Mouse (Mus musculus) c-Kit-positive CD71-negative TER-119-negative erythroid progenitor cells, embryonic 14.5 days (primary cell): ENCODE data around the gene Iqck.

ENCODE experiments used
- DNase-seq: peaks from one replicate; pipeline ENCODE4 v3.0.0-alpha.2; 2013; ENCODE audit warnings: low read depth

Gene Iqck

DNA sequence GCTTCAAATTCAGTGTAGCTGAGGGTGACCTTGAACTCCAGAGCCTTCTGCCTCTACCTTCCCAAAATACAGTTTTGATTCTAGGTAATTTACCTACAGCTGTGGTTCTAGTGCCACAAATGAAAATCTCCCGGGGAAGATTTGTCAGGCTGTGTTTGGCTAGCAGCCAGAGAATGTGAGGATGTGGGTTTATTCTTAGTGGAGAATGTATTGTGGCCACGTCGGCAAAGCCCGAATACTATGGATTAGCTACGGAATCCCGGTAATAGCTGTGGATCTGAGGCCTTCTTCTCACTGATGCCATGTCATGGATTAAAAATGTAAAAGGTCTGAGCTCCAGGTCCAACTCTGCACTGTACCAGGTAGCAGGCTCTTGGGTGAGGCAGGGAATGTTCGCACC lies 94.2 kb downstream of the Iqck start:
- no peak for DNase-seq

- no peak for DNase-seq
Observed at GRCm38 (mm10) chr7:118953626-118954282, 98.2 kb downstream of the Iqck start.

DNA sequence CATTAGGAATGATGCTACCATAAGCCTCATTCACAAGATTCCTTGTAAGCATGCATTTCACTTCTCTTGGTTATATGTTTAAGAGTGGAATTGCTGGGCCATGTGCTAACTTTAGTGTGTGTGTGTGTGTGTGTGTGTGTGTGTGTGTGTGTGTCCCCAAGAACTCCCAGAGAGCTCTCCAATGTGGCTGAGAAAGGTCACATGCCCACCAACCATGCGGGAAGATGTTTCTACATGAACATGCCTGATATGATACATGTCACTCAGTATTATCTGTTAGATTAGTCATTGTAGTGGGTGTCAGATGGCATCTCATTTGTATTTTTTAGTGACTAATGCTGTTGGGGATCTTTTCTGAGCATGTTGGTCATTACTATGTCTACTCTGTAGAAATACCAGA lies 99.4 kb downstream of the Iqck start:
- no peak for DNase-seq

- no peak for DNase-seq
Observed at GRCm38 (mm10) chr7:118956616-118957246, 101.2 kb downstream of the Iqck start.

GRCm38 (mm10) chr7:118959209-118959608 lies 103.7 kb downstream of the Iqck start:
- DNase-seq = no peak

DNA sequence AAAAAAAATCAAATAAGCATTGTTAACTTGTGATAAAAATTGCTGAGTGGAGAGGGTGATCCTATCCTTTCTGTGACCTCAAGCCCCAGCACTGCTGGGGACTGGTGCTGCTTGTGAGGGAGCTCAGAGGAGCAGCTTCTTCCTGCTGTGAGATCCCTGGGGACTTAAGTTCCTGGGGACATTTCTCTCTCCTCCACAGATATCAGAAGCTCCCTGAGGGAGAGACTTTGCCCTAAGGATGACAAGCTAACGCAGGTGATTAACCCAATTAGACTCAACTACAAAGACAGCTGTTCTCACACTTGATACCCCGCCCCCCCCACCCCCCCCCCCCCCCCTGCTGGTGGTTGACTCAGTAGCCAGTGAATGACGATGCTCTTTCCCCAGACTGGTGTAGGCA lies 109.2 kb downstream of the Iqck start:
- DNase-seq = no peak

GRCm38 (mm10) chr7:118965198-118965597 lies 109.6 kb downstream of the Iqck start:
- no peak for DNase-seq

DNA sequence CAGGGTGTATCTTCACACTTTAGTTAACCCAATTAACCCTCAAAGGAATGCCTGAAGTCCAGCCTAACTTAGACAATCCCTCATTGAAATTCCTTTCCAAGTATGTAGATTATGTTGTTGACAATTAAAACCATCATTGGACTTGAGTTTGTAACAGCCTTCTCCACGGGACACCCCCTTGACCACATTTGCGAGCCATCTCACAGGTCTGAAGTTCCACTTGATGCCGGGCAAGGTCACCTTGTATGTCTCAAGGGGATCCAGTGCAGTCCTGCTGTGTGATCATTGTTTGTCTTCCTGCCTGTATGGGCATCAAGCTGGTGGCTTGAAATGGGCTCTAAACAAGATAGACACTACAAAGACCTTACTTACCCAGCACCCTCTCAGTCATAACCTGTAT lies 113.3 kb downstream of the Iqck start:
- DNase-seq = no peak

- no peak for DNase-seq
Observed at GRCm38 (mm10) chr7:118971499-118971898, 115.9 kb downstream of the Iqck start.

- no peak for DNase-seq
Observed at GRCm38 (mm10) chr7:118972306-118972705, 116.8 kb downstream of the Iqck start.

DNA sequence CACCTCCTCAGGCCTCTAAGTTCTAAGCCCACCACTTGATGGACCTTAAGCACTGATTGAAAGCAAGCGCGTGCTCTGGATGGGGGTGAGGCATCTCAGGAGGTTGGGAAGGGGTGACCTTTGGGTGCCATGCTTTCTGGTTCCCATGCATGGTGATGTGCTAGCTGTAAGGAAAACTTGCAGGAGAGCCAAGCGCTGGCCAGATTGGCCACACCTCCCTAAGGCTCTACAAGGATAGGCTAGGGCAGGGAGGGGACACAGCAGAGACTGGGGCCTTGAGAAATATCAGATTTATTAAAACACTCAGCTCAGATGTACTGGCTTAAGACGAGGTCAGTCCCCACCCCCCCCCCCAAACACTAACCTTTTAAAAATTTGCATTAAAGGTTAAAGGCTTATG lies 117.8 kb downstream of the Iqck start:
- no peak for DNase-seq

DNA sequence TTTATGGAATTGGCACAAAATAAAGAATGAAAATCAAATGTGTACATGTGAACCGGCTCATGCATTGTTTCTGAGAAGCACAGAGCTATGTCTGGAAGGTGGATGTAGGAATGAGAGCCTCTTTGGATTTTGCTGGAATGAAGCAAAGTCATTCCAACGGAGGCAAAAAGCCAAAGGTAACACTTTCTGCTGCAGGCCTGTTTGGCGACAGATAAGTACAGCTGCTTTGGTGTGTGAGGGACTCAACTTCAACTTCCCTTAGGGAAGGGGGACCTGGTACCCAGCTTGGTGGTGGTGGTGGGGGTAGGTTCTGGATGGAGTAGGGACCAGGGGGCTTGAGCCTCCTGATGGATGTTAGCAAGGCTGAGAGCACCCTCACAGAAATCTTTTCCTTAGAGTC lies 120.3 kb downstream of the Iqck start:
- DNase-seq = no peak

DNA sequence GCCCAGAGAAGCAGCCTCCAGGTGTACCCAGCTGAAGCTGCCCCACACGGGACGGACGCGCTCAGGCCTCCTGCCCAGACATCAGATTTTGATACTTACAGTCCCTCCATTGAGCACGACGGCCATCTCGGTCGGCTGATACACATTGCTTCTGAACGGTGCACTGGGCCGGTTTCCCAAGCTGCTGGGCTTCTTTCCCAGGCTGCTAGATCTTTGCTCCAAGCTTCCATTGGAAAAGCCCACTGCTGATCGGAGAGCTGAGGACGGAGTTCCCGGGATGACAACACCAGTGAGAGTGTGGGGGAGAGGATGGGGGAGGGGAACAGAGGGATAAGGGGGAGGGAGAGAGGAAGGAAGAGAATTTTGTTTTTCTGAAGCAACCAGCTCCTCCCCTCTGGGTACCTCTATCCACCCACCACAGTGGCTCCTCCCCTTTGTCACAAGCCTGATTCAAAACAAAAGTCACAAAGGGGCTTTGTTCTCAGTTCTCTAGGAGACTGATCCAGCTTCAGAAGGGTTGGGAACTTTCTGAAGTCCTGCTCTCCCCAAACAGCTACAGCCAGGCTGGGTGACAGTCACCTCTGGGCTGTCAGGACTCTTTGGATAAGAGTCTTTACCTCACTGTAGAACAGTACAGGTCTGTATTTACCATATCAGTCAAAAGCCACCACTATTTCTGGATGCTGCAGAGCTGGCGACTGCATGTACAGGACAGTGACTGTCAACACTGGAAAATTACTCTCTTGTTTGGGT lies 121.0 kb downstream of the Iqck start:
- DNase-seq = no peak

GRCm38 (mm10) chr7:118977167-118977543 lies 121.6 kb downstream of the Iqck start:
- DNase-seq = no peak

DNA sequence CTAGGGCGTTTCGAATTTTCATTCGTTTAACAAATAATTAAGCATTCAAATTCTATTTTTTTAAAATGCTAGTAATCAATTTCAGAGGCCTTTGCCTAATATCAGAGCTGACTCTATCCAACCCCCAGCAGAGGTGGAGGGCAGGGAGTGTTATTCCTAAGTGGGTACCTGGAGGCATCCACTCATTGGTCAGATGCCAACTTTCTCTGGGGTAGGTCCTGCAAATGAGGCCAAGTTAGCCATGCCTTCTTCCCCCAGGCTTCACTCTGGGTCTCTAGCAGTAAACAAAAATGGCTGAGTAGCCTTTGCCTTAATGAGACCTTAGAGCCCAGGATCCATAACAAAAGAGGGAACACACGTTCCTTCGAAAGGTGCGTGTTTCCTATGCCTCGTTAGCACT lies 123.6 kb downstream of the Iqck start:
- no peak for DNase-seq

DNA sequence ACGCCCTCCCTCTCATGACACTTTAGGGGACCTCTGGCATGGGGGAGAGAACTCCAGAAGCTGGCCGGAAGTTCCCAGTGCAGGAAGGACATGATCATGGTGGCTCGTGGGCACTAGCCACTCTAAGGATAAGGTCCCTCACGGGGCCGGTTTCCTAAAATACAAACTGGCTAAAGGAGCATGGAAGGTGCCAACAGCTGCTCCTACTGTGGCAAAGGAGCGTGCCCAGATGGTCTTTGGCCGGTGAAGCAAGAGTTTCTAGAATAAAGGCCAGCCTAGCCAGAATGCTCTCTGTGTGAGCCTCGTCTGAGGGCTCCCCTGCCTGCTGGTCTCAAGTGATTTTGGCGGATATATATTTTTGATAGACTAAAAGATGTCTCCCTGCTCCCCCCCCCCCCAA lies 124.2 kb downstream of the Iqck start:
- DNase-seq = no peak

DNA sequence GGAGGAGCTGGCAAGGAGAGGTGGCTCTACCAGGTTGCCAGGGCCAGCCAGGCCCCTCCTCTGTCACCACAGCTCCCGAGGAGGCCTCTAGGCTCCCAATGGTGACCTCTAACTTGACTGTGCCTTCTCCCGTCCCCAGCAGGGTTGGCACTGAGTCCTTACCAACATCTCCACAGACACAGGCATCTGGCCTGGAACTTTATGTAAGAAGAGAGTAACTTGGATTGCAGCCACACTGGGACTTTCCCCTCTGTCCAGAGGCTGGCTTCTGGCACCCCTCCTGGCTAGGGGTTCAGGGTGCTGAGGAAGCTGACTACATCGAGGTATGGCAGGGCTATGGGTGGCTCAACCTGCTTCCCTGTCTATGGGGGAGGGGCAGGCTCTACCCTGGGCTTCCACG lies 125.8 kb downstream of the Iqck start:
- no peak for DNase-seq

DNA sequence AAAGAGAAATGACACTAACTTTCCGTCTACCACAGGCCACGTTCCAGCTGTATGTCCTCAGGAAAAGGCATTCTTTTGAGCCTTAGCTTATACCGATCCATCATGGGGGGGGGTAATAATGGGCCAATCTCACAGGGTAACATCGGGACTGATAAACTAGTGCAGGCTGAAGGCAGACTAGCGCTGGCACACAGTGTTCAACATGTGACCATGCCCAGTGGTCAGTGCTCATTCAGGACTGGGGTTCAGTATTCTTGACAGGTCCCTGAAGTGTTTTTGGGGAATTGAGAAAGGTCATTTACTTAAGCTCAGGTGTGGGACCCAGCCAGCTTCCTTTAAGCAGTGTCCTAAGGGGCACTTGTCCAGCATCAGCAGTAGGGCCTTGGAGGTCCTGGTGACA lies 126.3 kb downstream of the Iqck start:
- no peak for DNase-seq

GRCm38 (mm10) chr7:118982586-118982985 lies 127.0 kb downstream of the Iqck start:
- DNase-seq = no peak

- DNase-seq = no peak
Observed at GRCm38 (mm10) chr7:118983961-118984360, 128.4 kb downstream of the Iqck start.

GRCm38 (mm10) chr7:118985786-118986185 lies 130.2 kb downstream of the Iqck start:
- no peak for DNase-seq

GRCm38 (mm10) chr7:118986369-118986768 lies 130.8 kb downstream of the Iqck start:
- no peak for DNase-seq

DNA sequence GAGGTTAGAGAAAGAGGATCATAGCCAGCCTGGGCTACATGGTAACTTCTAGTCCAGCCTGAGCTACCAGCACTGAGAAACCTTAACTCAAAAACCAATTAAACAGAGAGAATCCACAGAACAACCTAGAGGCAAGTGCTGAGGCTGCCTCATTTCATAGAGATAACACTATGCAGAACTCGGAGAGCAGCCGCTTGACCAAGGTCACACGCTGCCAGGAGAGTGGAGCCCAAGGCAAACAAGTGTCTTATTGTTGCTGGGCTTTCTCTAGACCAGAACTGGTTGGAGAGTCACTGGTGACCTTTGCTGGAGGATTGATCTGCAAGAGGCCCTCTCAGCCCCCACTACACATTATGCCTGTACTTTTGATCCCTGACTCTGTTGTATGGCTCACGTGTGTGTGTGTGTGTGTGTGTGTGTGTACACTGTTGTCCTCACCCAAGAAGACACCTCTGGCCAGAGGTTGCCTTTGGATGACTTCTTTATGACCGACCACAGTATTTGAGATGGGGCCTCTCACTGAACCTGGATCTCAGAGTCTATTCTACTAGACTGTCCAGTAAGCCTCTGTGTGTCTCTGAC lies 133.8 kb downstream of the Iqck start:
- DNase-seq = no peak
